Comparison of ENCODE assay signal across 13 mouse cellular contexts in the genomic region with DNA sequence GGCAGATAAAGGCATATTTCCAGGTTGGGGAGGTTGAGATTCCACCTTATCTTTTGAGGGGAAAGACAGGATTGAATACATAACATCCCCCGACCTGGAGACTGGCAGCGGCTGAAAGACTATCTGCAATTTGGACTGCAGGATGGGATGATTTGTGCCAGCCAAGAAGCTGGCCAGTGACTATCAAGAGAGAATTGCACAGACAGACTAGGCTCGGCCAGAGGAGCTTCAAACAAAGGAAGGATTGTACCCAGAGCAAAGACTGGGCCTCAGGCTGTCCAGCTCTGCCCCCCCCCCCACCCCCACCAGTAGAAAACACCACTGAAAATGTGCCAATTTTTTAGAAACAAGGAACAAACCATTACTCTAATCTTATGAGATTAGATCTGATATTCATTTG.
A peak's percentile ranks its signal among the peaks of the same experiment; 100 is the strongest.
DNase-seq lines count a peak whose midpoint lies in the region; ATAC-seq lines count a peak whose summit lies in the region.
"Had no signal": no experiment of that assay in that cellular context is flagged by ENCODE, and none has a peak within 500 bp of the region (broad histone marks: within the 10 kb centered on the region; RNA-seq: fewer than 3 reads in every experiment).

No protein-coding gene starts in this region.

- peak; percentile 5 for DNase-seq in cerebellum, adult 11-12 months
- DNase-seq in cerebellum, postnatal 25 days, result no peak
- peak; percentile 1 to 7 for DNase-seq in right cerebral cortex, postnatal 36 days (ENCODE audit: low spot score in 2 of 2)
- no peak for DNase-seq in right cerebral cortex, postnatal 4 days
- peak; percentile 12 for DNase-seq in retina, embryonic 14.5 days (ENCODE audit: low spot score)
- no peak for DNase-seq in lung, postnatal 4 days
- DNase-seq in kidney, postnatal 10 days, result no peak
- DNase-seq: heart, adult 11 months; kidney, postnatal 25 days; lung, postnatal 10 days; thymus, postnatal 4 days had no signal

- H3K9me3 ChIP-seq in hindbrain, embryonic 16.5 days (ENCODE audit: control insufficient read depth, low read length), result no peaks in the 10 kb centered on the region
- H3K9me3 ChIP-seq: G1E had no signal

- no peak overlapping the region for H3K9ac ChIP-seq in hindbrain, embryonic 16.5 days (ENCODE audit: low read depth, low read length)

- no peaks in the 10 kb centered on the region for H3K36me3 ChIP-seq in hindbrain, embryonic 16.5 days (ENCODE audit: control insufficient read depth, insufficient read depth, low read length)
- H3K36me3 ChIP-seq: G1E had no signal

- H3K4me2 ChIP-seq in hindbrain, embryonic 16.5 days (ENCODE audit: low read length), result no peak overlapping the region

- peak overlapping the region; percentile 9; the same call in 1 of the 2 replicates for H3K27ac ChIP-seq in hindbrain, embryonic 16.5 days (ENCODE audit: low read depth, low read length)

- no peaks in the 10 kb centered on the region for H3K27me3 ChIP-seq in hindbrain, embryonic 16.5 days (replicated peaks; ENCODE audit: control insufficient read depth, insufficient read depth, low read length)

- WGBS in hindbrain, embryonic 16.5 days, result 34% methylated on average over 3 of the region's 3 CpGs

- ATAC-seq in hindbrain, embryonic 16.5 days, result peak; percentile 95

- H3K4me3 ChIP-seq in hindbrain, embryonic 16.5 days (ENCODE audit: low read length), result no peak overlapping the region

- H3K4me1 ChIP-seq in hindbrain, embryonic 16.5 days (ENCODE audit: control insufficient read depth, insufficient read depth, low read depth, low read length), result no peaks in the 10 kb centered on the region

Comparison
In these comparisons a context has a peak if more than half of its experiments do, and no peak if none do; other contexts are left out.
1. DNase-seq: peak in cerebellum, adult 11-12 months (single experiment), right cerebral cortex, postnatal 36 days (2 of 2) and retina, embryonic 14.5 days (single experiment); none in cerebellum, postnatal 25 days (0 of 2), right cerebral cortex, postnatal 4 days (single experiment), lung, postnatal 4 days (0 of 2) and kidney, postnatal 10 days (single experiment).